Mouse (Mus musculus) urinary bladder, postnatal 36 days (tissue): ENCODE measurements around the gene Hmgb1.

Source experiments
- DNase-seq, 2 experiments: peaks; one replicate each; pipeline ENCODE4 v3.0.0; 2022; ENCODE audit warnings: low spot score in 2 of 2, mixed read lengths in 1 of 2

Hmgb1 gene

GRCm38 (mm10) chr5:149104096-149104725 is 80.1 kb downstream of the Hmgb1 start:
- DNase-seq, result no peak

- no peak for DNase-seq
Measured at GRCm38 (mm10) chr5:149101869-149102268, 82.4 kb downstream of the Hmgb1 start.

- no peak for DNase-seq
Measured at GRCm38 (mm10) chr5:149100091-149100490, 84.2 kb downstream of the Hmgb1 start.

GRCm38 (mm10) chr5:149099009-149099408 is 85.3 kb downstream of the Hmgb1 start:
- DNase-seq, result no peak

GRCm38 (mm10) chr5:149097841-149098240 is 86.4 kb downstream of the Hmgb1 start:
- no peak for DNase-seq

DNA sequence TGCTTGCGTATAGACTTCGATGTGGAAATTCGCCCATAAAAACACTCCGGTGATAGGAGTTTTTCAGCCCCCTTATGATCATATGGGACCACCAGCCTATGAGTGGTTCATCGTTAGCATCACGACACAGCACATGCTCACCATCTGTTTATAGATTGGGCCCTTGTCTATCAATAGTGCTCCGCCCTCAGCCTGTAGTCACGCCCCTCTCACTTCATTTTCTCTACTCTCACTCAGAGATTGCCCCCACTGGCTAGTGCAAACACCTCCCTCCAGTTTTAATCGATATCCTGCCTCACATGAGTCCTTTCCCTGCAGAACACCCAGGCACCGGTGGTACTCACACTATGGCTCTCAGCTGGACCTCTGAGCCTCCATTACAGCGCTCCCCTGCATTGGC is 88.0 kb downstream of the Hmgb1 start:
- DNase-seq, result no peak

GRCm38 (mm10) chr5:149092926-149093325 is 91.4 kb downstream of the Hmgb1 start:
- no peak for DNase-seq

DNA sequence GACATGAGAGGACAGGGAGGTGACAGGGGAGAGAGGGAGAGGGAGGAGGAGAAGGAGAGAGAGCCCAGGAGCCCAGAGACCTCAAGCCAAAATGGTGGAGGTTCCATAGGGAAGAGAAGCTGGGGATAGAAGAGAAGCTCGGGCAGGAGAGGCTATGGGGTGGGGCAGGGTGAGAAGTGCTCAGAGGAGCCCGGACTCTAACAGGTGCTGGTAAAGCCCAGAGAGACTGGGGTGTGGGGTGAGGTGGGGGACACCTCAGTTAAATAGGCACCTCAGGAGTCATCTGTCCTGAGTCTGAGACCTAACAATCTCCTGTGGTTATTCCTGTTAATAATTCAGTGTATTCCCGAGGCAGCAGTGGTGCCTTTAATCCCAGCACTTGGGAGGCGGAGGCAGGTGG is 91.8 kb downstream of the Hmgb1 start:
- no peak for DNase-seq

DNA sequence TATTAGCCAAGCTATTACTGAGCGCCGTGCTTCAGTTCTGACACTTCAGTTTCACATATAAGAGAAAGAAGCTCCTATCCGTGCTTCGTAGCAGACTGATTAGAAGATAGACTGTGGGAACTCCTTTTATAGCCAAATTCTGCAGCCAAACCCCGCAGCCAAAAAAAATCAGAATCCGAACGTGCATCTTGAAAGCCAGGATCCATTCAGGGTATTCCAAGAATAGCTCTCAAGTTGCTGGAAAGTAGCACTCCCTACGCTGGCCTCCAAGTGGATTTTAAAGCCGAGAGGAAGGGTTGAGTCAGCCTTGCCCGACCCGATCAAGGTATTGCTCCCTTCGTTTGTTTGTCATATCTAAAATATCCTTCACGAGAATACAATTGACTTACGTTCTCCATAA is 93.0 kb downstream of the Hmgb1 start:
- DNase-seq, result no peak

DNA sequence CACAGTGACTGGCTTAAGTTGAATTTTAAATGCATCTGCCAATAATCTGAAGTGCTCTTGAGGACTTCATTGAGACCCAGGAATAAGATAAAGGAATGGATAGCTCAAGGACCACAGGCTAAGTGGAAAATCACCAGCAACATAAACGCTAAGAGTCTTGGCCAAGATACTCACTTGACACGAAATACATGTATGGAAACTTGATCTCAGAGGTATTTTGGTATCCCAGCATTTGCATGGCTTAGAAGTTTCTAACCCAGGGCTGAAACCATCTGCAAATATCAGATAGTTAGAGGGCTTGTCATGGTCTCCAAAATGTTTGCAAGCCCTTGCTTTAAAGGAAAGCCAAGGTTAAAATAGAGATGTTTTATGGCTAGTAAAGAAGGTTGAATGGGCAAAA is 94.4 kb downstream of the Hmgb1 start:
- no peak for DNase-seq

GRCm38 (mm10) chr5:149089456-149089855 is 94.8 kb downstream of the Hmgb1 start:
- no peak for DNase-seq

DNA sequence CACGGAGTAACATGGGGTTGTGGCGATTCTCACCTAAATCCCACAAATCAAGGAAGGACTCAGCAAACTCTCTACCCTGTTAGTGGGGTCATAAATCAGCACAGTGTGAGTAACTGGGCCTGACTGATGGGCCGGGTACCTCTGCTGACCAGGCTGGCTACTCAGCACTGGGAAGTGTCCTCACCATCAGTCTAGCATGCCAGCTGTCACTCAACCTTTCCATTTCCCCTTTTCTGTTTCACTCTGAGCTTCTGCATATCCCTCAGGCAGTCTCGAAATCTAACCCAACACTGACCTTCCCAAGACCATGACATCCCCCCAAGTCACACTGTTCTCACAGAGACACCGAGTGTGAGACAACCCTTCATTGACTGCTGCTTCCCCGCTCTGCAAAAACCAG is 95.4 kb downstream of the Hmgb1 start:
- no peak for DNase-seq

DNA sequence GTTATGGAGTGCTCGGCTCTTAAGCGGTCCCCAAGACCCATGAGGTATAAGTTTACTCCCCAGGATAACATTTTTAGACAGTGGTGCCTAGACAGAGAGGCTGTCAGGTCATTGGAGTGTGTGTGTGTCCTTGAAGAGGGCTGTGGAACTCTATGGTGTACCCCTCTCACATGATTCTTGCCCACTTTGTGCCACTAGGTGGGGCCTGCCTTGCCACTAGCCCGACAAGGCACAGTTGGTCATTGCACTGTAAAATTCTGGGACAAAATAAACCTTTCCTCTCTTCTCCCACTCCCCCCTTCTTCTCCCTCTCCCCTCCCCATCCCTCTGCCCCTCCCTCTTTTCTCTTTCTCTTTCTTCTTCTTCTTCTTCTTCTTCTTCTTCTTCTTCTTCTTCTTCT is 96.1 kb downstream of the Hmgb1 start:
- DNase-seq, result no peak

- DNase-seq, result no peak
Measured at GRCm38 (mm10) chr5:149086382-149087244, 97.7 kb downstream of the Hmgb1 start.

GRCm38 (mm10) chr5:149080466-149080865 is 103.8 kb downstream of the Hmgb1 start:
- no peak for DNase-seq

- DNase-seq, result no peak
Measured at GRCm38 (mm10) chr5:149079758-149080150, 104.5 kb downstream of the Hmgb1 start.

DNA sequence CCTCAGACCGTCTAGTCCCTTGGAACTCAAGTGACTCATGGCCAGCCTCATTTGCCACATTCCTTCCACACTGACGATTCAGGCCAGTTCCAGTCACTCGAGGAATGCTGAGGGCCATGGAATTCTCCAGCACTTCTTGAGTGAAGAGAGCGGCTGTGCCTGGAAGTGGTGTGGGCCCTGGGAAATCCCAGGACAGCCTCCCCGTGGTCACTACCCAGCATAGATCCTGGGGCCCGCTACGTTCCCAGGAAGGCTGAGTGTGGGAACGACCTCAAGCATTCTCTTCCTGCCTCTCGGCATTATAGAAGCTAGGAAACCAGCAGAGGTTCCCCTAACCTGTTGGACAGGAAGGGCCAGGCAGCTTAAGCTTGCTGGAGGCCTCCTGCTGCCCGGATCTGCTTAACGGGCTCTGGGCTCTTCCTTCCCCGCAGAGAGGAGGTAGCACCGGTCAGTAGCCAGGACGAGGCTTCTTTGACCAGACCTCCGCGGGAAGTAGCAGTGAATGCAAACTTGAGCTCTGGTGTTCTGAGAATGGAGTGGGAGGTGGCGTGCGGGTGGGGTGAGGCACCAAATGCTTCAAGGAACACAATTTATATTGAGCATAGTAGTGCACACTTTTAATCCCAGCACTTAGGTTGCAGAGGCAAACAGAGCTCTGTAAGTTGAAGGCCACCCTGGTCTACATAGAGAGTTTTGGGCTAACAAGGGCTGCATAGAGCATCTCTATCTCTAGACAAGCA is 105.1 kb downstream of the Hmgb1 start:
- peak; percentile 26 to 44 for DNase-seq

DNA sequence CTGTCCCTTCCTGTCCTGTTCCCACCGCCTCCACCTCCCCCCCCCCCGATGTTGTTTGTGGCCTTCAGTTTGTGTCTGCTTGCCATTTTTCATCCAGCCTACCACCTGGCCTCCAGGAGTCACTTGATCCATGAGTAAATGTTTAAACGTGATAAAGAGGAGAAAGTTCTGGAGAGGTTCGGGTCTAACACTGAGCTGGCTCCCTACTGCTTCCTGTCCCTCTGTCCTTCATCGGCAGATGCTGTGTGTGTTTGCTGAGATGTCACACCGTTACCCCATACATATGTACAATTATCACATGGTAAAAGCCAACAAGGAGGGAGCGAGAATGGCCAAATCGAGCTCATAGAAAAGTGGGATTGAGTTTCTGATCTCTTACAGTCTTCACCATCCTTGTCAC is 107.2 kb downstream of the Hmgb1 start:
- no peak for DNase-seq

DNA sequence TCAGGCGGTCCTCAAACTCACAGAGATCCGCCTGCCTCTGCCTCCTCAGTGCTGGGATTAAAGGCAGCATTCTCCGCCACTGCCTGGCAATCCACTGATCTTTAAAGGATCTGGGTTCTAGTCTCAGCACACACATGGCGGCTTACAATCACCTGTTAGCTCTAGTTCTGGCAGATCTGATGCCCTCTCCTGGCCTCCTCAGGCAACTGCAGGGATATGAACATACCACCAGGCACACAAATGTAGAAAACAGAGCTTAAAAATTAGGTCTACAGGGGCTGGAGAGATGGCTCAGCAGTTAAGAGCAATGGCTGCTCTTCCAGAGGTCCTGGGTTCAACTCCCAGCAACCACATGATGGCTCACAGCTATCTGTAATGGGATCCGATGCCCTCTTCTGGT is 112.7 kb downstream of the Hmgb1 start:
- DNase-seq, result no peak

DNA sequence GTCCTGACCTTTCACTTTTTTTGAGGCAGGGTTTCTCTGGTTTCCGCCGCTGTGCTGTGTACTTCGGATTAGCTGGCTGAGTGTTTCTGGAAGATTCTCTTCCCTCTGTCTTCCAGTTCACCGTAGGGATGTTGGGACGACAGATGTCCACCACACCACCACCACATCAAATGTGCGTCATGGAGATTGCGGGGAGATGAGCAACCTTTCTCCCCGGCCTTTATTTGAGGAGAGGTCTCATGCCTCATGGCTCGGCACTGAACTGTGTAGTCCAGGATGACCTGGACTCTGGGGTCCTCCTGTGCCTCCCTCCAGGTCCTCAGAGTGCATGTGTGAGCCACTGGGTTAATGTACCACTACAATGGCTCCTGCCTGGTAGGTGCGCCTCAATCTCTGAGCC is 115.5 kb downstream of the Hmgb1 start:
- no peak for DNase-seq

DNA sequence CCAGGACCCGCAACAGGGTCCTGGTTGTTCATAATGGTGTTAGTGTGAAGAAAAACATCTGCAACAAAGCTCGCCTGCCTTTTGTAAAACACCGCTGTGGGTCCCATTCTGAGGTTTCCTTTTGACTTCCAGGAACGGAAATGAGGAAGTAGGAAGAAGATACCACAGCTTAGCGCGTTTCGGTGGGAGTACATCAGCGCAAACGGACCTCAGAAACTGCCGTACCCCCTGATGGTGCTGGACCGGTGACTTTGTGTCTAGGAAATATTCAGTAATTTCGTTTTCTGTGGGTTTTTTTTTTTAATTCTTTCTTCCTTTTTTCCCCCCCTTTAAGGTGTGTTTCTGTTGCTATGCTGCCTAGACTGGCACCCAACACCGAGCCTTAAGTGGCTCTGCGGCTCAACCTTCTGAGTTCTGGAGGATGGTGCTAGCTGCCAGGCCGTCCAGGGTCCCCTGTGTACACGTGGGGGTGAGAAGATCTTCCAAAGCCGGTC is 116.0 kb downstream of the Hmgb1 start:
- DNase-seq, result no peak

DNA sequence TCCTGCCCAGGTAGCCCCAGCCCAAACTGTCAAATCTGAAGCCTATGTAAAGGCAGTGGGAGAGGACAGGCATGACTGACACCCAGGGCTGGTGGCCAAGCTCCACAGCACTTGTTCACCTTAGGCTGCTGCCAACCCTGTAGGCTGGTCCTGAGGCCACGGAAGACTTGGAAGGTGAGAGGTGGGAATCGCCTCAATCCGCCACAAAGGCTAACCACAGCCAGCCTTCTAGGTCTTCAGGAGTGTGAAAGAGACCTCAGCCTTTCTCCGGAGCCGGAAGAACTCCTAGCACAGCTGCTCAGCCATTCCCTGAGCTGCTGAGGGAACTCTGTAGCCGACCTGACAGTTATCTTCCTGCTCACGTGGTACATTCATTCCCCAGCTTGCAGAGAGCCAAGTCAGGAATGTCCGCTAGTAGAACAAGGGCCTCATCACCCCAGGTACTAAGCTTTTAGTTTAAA is 116.8 kb downstream of the Hmgb1 start:
- DNase-seq, result no peak
